Mouse (Mus musculus): ENCODE data around the gene Plau. TPM values are rescaled to one million over a fixed set of nuclear protein-coding genes. Genes with fewer than 3 reads are reported as not detected.

Plau gene
- total RNA-seq, 2 experiments from 2014 or later = 4.2 to 9.1 TPM

GRCm38 (mm10) chr14:20804964-20805672 is 31.3 kb upstream of the Plau start:
- ATAC-seq (replicated peaks; ENCODE audit: poor library complexity, severe bottlenecking) = no peak

GRCm38 (mm10) chr14:20806116-20806840 is 30.2 kb upstream of the Plau start:
- no peak for ATAC-seq (replicated peaks; ENCODE audit: poor library complexity, severe bottlenecking)

GRCm38 (mm10) chr14:20809349-20809748 is 27.1 kb upstream of the Plau start:
- ATAC-seq (replicated peaks; ENCODE audit: poor library complexity, severe bottlenecking) = no peak

GRCm38 (mm10) chr14:20809820-20810219 is 26.6 kb upstream of the Plau start:
- peak; percentile 51 for ATAC-seq (replicated peaks; ENCODE audit: poor library complexity, severe bottlenecking)

- 0 out of 2 replicates have a peak, but pooled peaks have one; percentile 8 for ATAC-seq (replicated peaks; ENCODE audit: poor library complexity, severe bottlenecking)
Observed at GRCm38 (mm10) chr14:20811236-20811635, 25.2 kb upstream of the Plau start.

GRCm38 (mm10) chr14:20811779-20812406 is 24.6 kb upstream of the Plau start:
- peak; percentile 34 for ATAC-seq (replicated peaks; ENCODE audit: poor library complexity, severe bottlenecking)

- ATAC-seq (replicated peaks; ENCODE audit: poor library complexity, severe bottlenecking) = no peak
Observed at GRCm38 (mm10) chr14:20815448-20815847, 21.0 kb upstream of the Plau start.

- ATAC-seq (replicated peaks; ENCODE audit: poor library complexity, severe bottlenecking) = peak; percentile 56
Observed at GRCm38 (mm10) chr14:20824517-20824916, 11.9 kb upstream of the Plau start.

- ATAC-seq (replicated peaks; ENCODE audit: poor library complexity, severe bottlenecking) = no peak
Observed at GRCm38 (mm10) chr14:20825516-20825915, 10.9 kb upstream of the Plau start.

GRCm38 (mm10) chr14:20827061-20827460 is 9.4 kb upstream of the Plau start:
- ATAC-seq (replicated peaks; ENCODE audit: poor library complexity, severe bottlenecking) = no peak

- ATAC-seq (replicated peaks; ENCODE audit: poor library complexity, severe bottlenecking) = no peak
Observed at GRCm38 (mm10) chr14:20827491-20827890, 9.0 kb upstream of the Plau start.

- no peak for ATAC-seq (replicated peaks; ENCODE audit: poor library complexity, severe bottlenecking)
Observed at GRCm38 (mm10) chr14:20828524-20828923, 7.9 kb upstream of the Plau start.

GRCm38 (mm10) chr14:20829523-20830366 is 6.7 kb upstream of the Plau start:
- peak; percentile 87 for ATAC-seq (replicated peaks; ENCODE audit: poor library complexity, severe bottlenecking)

GRCm38 (mm10) chr14:20831141-20831910 is 5.1 kb upstream of the Plau start:
- ATAC-seq (replicated peaks; ENCODE audit: poor library complexity, severe bottlenecking) = no peak

- no peak for ATAC-seq (replicated peaks; ENCODE audit: poor library complexity, severe bottlenecking)
Observed at GRCm38 (mm10) chr14:20831915-20832314, 4.5 kb upstream of the Plau start.

GRCm38 (mm10) chr14:20833525-20833924 is 2.9 kb upstream of the Plau start:
- ATAC-seq (replicated peaks; ENCODE audit: poor library complexity, severe bottlenecking) = no peak

- no peak for ATAC-seq (replicated peaks; ENCODE audit: poor library complexity, severe bottlenecking)
Observed at GRCm38 (mm10) chr14:20834136-20834535, 2.3 kb upstream of the Plau start.

- ATAC-seq (replicated peaks; ENCODE audit: poor library complexity, severe bottlenecking) = peak; percentile 52
Observed at GRCm38 (mm10) chr14:20836905-20837376, 481 bp downstream of the Plau start.

- no peak for ATAC-seq (replicated peaks; ENCODE audit: poor library complexity, severe bottlenecking)
Observed at GRCm38 (mm10) chr14:20837681-20838080, 1.2 kb downstream of the Plau start.
